14 mouse cellular contexts compared by ENCODE assay signal in genomic region chr2:153356784-153357183, GRCm38 (mm10).
"Had no signal": no experiment of that assay in that cellular context is flagged by ENCODE, and none has a peak within 500 bp of the region (broad histone marks: within the 10 kb centered on the region; RNA-seq: fewer than 3 reads in every experiment).

No protein-coding gene starts in this region.

- H3K4me3 ChIP-seq: megakaryocyte, embryonic 14.5 days; neural tube, embryonic 12.5 days; stomach, embryonic 15.5 days had no signal

- H3K9me3 ChIP-seq: megakaryocyte, embryonic 14.5 days; neural tube, embryonic 12.5 days; stomach, embryonic 15.5 days had no signal

- H3K27ac ChIP-seq: neural tube, embryonic 12.5 days; stomach, embryonic 15.5 days; stomach, postnatal 0 days had no signal

- ATAC-seq: midbrain, embryonic 16.5 days had no signal

- DNase-seq: lung, adult 18-20 months; lung, embryonic 14.5 days; lung, postnatal 10 days; lung, postnatal 4 days; midbrain, embryonic 14.5 days; right cerebral cortex, postnatal 14 days; thymus, adult 2 months; thymus, postnatal 25 days; thymus, postnatal 4 days had no signal

- H3K27me3 ChIP-seq: megakaryocyte, embryonic 14.5 days; neural tube, embryonic 12.5 days; stomach, embryonic 15.5 days had no signal

- H3K4me1 ChIP-seq: neural tube, embryonic 12.5 days; stomach, embryonic 15.5 days had no signal
